Mouse (Mus musculus) limb, embryonic 14.5 days (tissue): ENCODE measurements at regions not wholly inside any gene's neighbourhood (a gene's known extent, or its start where the extent isn't known, plus 50 kb on each side); places are given as distances from the start of the nearest gene placed in this dataset.
A peak's percentile ranks its signal among the peaks of the same experiment; 100 is the strongest.

Experiments used
- ATAC-seq: fragments of 200-750 bp; cut with Nextera tagmentation; 2 replicates; pipeline ENCODE4 v1.8.0; 2017; ENCODE audit warnings: low read depth, moderate number of reproducible peaks, moderate TSS enrichment; ENCODE audit not compliant: low FRiP score
- DNase-seq: peaks from one replicate; pipeline ENCODE4 v3.0.0-alpha.2; 2015; ENCODE audit warnings: low spot score
- H3K27ac ChIP-seq: fragments of 300-500 bp; sonication (generic); replicated peaks from 2 replicates; pipeline ENCODE4 v1.5.1; 2014; ENCODE audit warnings: low read depth, mild to moderate bottlenecking, low read length, moderate library complexity, mixed read lengths
- H3K27me3 ChIP-seq: fragments of 300-500 bp; sonication (generic); 2 replicates; pipeline ENCODE4 v1.6.1; 2014; ENCODE audit warnings: low read length, mixed read lengths; ENCODE audit not compliant: control insufficient read depth, insufficient read depth
- H3K36me3 ChIP-seq: fragments of 300-500 bp; sonication (generic); 2 replicates; pipeline ENCODE4 v1.6.1; 2014; ENCODE audit warnings: mild to moderate bottlenecking, low read length, moderate library complexity, mixed read lengths; ENCODE audit not compliant: control insufficient read depth, insufficient read depth
- H3K4me1 ChIP-seq: fragments of 300-500 bp; sonication (generic); 2 replicates; pipeline ENCODE4 v1.6.1; 2014; ENCODE audit warnings: antibody characterized with exemption, low read length, mixed read lengths; ENCODE audit not compliant: control insufficient read depth, insufficient read depth
- H3K4me2 ChIP-seq: fragments of 300-500 bp; sonication (generic); replicated peaks from 2 replicates; pipeline ENCODE4 v1.6.1; 2014; ENCODE audit warnings: low read depth, mild to moderate bottlenecking, low read length, moderate library complexity; ENCODE audit not compliant: severe bottlenecking
- H3K4me3 ChIP-seq: fragments of 300-500 bp; sonication (generic); replicated peaks from 2 replicates; pipeline ENCODE4 v1.5.1; 2014; ENCODE audit warnings: low read length
- H3K9ac ChIP-seq: fragments of 300-500 bp; sonication (generic); 2 replicates; pipeline ENCODE4 v1.6.1; 2014; ENCODE audit warnings: mild to moderate bottlenecking, low read depth, low read length, moderate library complexity; ENCODE audit not compliant: severe bottlenecking
- H3K9me3 ChIP-seq: fragments of 300-500 bp; sonication (generic); 2 replicates; pipeline ENCODE4 v1.6.1; 2016; ENCODE audit warnings: low read length; ENCODE audit not compliant: control insufficient read depth
- POLR2A ChIP-seq: fragments of 200-500 bp; IDR thresholded peaks from 2 replicates; pipeline ENCODE4 v1.8.0; 2012; ENCODE audit warnings: inconsistent platforms, mild to moderate bottlenecking, moderate library complexity, borderline replicate concordance; ENCODE audit not compliant: insufficient read depth, insufficient read length; ENCODE audit errors: extremely low read depth
- WGBS: fragments of 180-500 bp; shearing (Covaris S2); extraction: QIAGEN DNeasy Blood & Tissue Kit; methylation state at CpG from one replicate; pipeline ENCODE4 v1.1.7; 2014; 5-methylcytosine and 5-hydroxymethylcytosine counted together

- no peak overlapping the region for H3K9ac ChIP-seq
- no peaks in the 10 kb centered on the region; the same call in 1 of the 2 replicates for H3K27me3 ChIP-seq
- no peak for TF ChIP-seq POLR2A
- DNase-seq = peak; percentile 43
- 4% methylated on average over 14 of the region's 14 CpGs for WGBS
- no peak overlapping the region for H3K4me3 ChIP-seq
- H3K4me1 ChIP-seq = peaks cover 8% of the 10 kb centered on the region
- H3K9me3 ChIP-seq = no peaks in the 10 kb centered on the region
- ATAC-seq = no peak
- H3K36me3 ChIP-seq = no peaks in the 10 kb centered on the region
- peak overlapping the region; percentile 22; the same call in 1 of the 2 replicates for H3K4me2 ChIP-seq
- H3K27ac ChIP-seq = no peak overlapping the region
Observed at GRCm38 (mm10) chr2:172623707-172624106, 74.3 kb downstream of the Tfap2c start.

- Histone ChIP-seq H3K9ac (no peak overlapping the region), H3K27ac (no peak overlapping the region), H3K4me2 (no peak overlapping the region), H3K27me3 (no peaks in the 10 kb centered on the region; the same call in 1 of the 2 replicates), H3K4me1 (peaks cover 8% of the 10 kb centered on the region), H3K36me3 (no peaks in the 10 kb centered on the region), H3K9me3 (no peaks in the 10 kb centered on the region), H3K4me3 (no peak overlapping the region)
- no peak for TF ChIP-seq POLR2A
- ATAC-seq (no peak), DNase-seq (no peak)
- 61% methylated on average over 20 of the region's 20 CpGs for WGBS
Observed at GRCm38 (mm10) chr2:172627353-172628306, 78.2 kb downstream of the Tfap2c start.

- no peak for TF ChIP-seq POLR2A
- ATAC-seq (no peak), DNase-seq (no peak)
- H3K27me3 ChIP-seq = no peaks in the 10 kb centered on the region
- WGBS = 57% methylated on average over 3 of the region's 3 CpGs
- H3K9me3 ChIP-seq = no peaks in the 10 kb centered on the region
- no peaks in the 10 kb centered on the region for H3K4me1 ChIP-seq
- no peaks in the 10 kb centered on the region for H3K36me3 ChIP-seq
- no peak overlapping the region for H3K4me3 ChIP-seq
- no peak overlapping the region for H3K9ac ChIP-seq
- no peak overlapping the region for H3K4me2 ChIP-seq
- H3K27ac ChIP-seq = no peak overlapping the region
Observed at GRCm38 (mm10) chr2:172630333-172630732, 80.9 kb downstream of the Tfap2c start.

GRCm38 (mm10) chr2:172642616-172643015 is 93.2 kb downstream of the Tfap2c start:
- no peaks in the 10 kb centered on the region for H3K36me3 ChIP-seq
- no peak overlapping the region for H3K9ac ChIP-seq
- ATAC-seq (no peak), DNase-seq (no peak)
- H3K27me3 ChIP-seq = no peaks in the 10 kb centered on the region
- TF ChIP-seq POLR2A = no peak
- WGBS = 73% methylated on average over 11 of the region's 11 CpGs
- H3K4me1 ChIP-seq = peaks cover 6% of the 10 kb centered on the region; the same call in 1 of the 2 replicates
- H3K9me3 ChIP-seq = no peaks in the 10 kb centered on the region
- no peak overlapping the region for H3K4me2 ChIP-seq
- no peak overlapping the region for H3K4me3 ChIP-seq
- no peak overlapping the region for H3K27ac ChIP-seq

- WGBS = 32% methylated on average over 12 of the region's 12 CpGs
- Histone ChIP-seq H3K4me2 (no peak overlapping the region), H3K36me3 (no peaks in the 10 kb centered on the region), H3K27ac (no peak overlapping the region), H3K4me3 (no peak overlapping the region), H3K9me3 (no peaks in the 10 kb centered on the region), H3K27me3 (no peaks in the 10 kb centered on the region), H3K4me1 (peaks cover 6% of the 10 kb centered on the region; the same call in 1 of the 2 replicates), H3K9ac (no peak overlapping the region)
- no peak for ATAC-seq
- DNase-seq = peak; percentile 41
- TF ChIP-seq POLR2A = no peak
Observed at GRCm38 (mm10) chr2:172643860-172644259, 94.5 kb downstream of the Tfap2c start.
